Mouse (Mus musculus): ENCODE measurements around the gene Nlrp1b.

DNA sequence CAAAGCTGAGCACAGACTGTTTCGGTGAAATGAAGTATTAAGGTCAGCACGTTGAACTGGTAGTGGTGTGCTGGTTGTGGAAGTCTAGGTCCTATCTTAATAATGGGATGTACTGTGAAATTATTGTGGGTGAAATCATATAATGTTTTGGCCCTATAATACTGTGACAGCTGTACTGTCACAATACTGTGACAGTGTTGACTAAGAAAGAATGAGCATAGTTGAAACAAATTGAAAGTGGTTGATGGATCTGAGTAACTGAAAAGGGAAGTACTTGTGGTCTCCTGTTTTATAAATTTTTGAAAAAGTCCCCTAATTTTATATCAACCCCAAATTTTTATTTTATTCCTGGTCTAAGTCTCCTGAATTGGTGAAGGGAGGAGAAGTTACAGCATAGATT lies 123.4 kb downstream of the Nlrp1b start:
- no peak for TF ChIP-seq GATA1 (IDR thresholded peaks at IDR 0.05; ENCODE audit: low read length)
- TF ChIP-seq TAL1 (IDR thresholded peaks at IDR 0.05; ENCODE audit: low read length): no peak
